Mouse (Mus musculus) liver, embryonic 13.5 days (tissue): Measurements from ENCODE around the gene Tm4sf19. TPM values are rescaled to one million over a fixed set of nuclear protein-coding genes. Genes with fewer than 3 reads are reported as not detected.
A peak's percentile ranks its signal among the peaks of the same experiment; 100 is the strongest.

Experiments used
- ATAC-seq: fragments of 200-750 bp; cut with Nextera tagmentation; 2 replicates; pipeline ENCODE4 v1.8.0; 2017; ENCODE audit warnings: low read depth, mild to moderate bottlenecking, moderate number of reproducible peaks, moderate library complexity
- DNase-seq: peaks from one replicate; pipeline ENCODE4 v3.0.0; 2022
- H3K27ac ChIP-seq: fragments of 300-500 bp; sonication (generic); 2 replicates; pipeline ENCODE4 v1.5.1; 2015; ENCODE audit warnings: moderate library complexity, mild to moderate bottlenecking, inconsistent platforms
- H3K27me3 ChIP-seq: fragments of 300-500 bp; sonication (generic); 2 replicates; pipeline ENCODE4 v1.6.1; 2015; ENCODE audit warnings: mild to moderate bottlenecking, inconsistent platforms
- H3K36me3 ChIP-seq: fragments of 300-500 bp; sonication (generic); 2 replicates; pipeline ENCODE4 v1.6.1; 2015; ENCODE audit warnings: mild to moderate bottlenecking, inconsistent platforms
- H3K4me1 ChIP-seq: fragments of 300-500 bp; sonication (generic); replicated peaks from 2 replicates; pipeline ENCODE4 v1.6.1; 2015; ENCODE audit warnings: inconsistent platforms
- H3K4me2 ChIP-seq: fragments of 300-500 bp; sonication (generic); 2 replicates; pipeline ENCODE4 v1.6.1; 2015; ENCODE audit warnings: inconsistent platforms, mild to moderate bottlenecking, moderate library complexity
- H3K4me3 ChIP-seq: fragments of 300-500 bp; sonication (generic); replicated peaks from 2 replicates; pipeline ENCODE4 v1.5.1; 2015; ENCODE audit warnings: mild to moderate bottlenecking, inconsistent platforms
- H3K9ac ChIP-seq: fragments of 300-500 bp; sonication (generic); 2 replicates; pipeline ENCODE4 v1.6.1; 2015; ENCODE audit warnings: mild to moderate bottlenecking, inconsistent platforms
- H3K9me3 ChIP-seq: fragments of 300-500 bp; sonication (generic); replicated peaks from 2 replicates; pipeline ENCODE4 v1.6.1; 2016; ENCODE audit warnings: inconsistent platforms
- WGBS: fragments of 180-500 bp; shearing (Covaris S2); methylation state at CpG from one replicate; pipeline ENCODE4 v1.1.7; 2015; ENCODE audit not compliant: insufficient replicate concordance; 5-methylcytosine and 5-hydroxymethylcytosine counted together
- polyA plus RNA-seq: library from polyadenylated mRNA; unstranded; fragments of >200 nt; fragmentation: Nextera tagmentation; extraction: Ambion mirVana; gene quantifications from 2 replicates; pipeline ENCODE4 v1.2.1, GENCODE M21; 2015

Gene Tm4sf19
- polyA plus RNA-seq, 1 experiment from 2014 or later = not detected

DNA sequence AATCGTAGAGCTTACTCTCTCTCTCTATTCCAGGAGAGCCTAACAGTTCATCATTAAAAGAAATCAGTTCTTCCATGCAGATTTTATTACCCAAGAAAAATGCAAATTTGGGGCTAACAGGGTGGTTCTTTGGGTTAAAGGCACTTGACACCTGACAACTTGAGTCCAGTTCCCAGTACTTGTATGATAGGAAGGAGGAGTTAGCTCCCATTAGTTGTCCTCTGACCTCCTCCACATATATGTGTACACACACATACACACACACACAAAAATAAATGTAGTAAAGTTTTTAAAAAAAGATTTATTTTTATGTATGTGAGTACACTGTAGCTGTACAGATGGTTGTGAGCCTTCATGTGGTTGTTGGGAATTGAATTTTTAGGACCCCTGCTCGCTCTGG, 49.8 kb downstream of the Tm4sf19 start:
- Histone ChIP-seq H3K9ac (peak overlapping the region; percentile 71), H3K27me3 (no peaks in the 10 kb centered on the region), H3K4me1 (peaks cover 83% of the 10 kb centered on the region), H3K36me3 (peaks cover 32% of the 10 kb centered on the region), H3K27ac (peak overlapping the region; percentile 95), H3K9me3 (no peaks in the 10 kb centered on the region), H3K4me2 (peak overlapping the region; percentile 71), H3K4me3 (peak overlapping the region; percentile 37)
- no peak for DNase-seq
- ATAC-seq = peak; percentile 49
- 75% methylated on average over 2 of the region's 2 CpGs for WGBS

DNA sequence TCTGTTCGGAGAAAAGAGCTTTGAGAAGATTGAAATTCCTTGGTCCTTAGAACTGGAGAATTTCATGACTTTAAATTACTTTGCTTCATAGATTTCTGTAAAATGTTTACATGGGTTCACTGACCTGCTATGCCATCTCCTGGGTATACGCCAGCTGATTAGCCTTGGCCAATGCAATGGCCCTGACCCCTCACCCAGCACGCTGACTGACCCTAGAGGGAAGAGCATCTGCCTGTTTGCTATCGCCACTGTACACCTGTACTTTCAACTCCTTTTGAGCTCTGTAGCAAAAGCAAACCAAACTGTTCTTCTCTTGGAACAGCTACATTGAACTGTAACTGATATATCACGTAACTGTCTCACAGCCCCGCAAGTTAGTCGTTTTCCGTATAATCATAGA, 52.8 kb downstream of the Tm4sf19 start:
- 82% methylated on average over 8 of the region's 8 CpGs for WGBS
- Histone ChIP-seq H3K27ac (peak overlapping the region; percentile 56), H3K4me3 (no peak overlapping the region), H3K27me3 (no peaks in the 10 kb centered on the region), H3K9me3 (no peaks in the 10 kb centered on the region), H3K36me3 (peaks cover 49% of the 10 kb centered on the region), H3K4me1 (peaks cover 79% of the 10 kb centered on the region), H3K4me2 (no peak overlapping the region), H3K9ac (no peak overlapping the region)
- no peak for DNase-seq
- ATAC-seq = no peak

DNA sequence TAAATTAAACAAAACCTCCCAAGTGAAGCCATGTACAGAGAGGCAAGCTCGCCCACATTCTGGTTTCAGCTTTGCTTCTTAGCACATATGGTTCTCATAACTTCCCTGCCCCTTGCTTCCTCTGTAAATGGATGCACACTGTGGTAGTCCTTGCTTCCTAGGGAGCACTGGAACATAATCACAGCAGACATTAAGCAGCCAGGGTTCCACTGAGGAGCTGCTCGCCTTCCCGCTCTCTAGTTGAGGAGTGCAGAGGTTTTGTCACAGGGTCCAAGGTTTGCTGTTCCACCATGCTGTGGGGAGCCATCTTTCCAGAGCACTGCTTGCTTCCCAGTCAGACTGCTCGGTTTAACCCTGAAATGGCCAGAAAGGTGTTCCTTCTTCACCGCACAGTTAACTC, 54.3 kb downstream of the Tm4sf19 start:
- Histone ChIP-seq H3K9me3 (no peaks in the 10 kb centered on the region), H3K4me2 (no peak overlapping the region), H3K27me3 (no peaks in the 10 kb centered on the region), H3K36me3 (peaks cover 62% of the 10 kb centered on the region), H3K9ac (no peak overlapping the region), H3K4me3 (no peak overlapping the region), H3K27ac (no peak overlapping the region), H3K4me1 (peaks cover 66% of the 10 kb centered on the region)
- no peak for DNase-seq
- ATAC-seq = no peak
- 92% methylated on average over 5 of the region's 5 CpGs for whole genome bisulfite sequencing

DNA sequence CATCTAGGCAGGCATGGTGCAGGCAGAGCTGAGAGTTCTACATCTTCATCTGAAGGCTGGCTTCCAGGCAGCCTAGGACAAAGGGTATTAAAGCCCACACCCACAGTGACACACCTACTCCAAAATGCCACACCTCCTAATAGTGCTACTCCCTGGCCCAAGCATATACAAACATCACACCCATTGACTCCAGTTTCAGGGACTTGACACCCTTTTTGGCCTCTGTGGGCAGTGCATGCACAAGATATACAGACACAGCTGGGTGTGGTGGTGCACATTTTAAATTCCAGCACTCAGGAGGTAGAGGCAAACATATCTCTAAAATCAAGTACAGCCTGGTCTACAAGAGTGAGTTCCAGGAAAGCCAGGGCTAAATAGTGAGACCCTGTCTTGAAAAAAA, 55.8 kb downstream of the Tm4sf19 start:
- H3K36me3 ChIP-seq = peaks cover 64% of the 10 kb centered on the region
- H3K27me3 ChIP-seq = no peaks in the 10 kb centered on the region
- ATAC-seq = peak; percentile 79
- H3K4me1 ChIP-seq = peaks cover 52% of the 10 kb centered on the region
- no peaks in the 10 kb centered on the region for H3K9me3 ChIP-seq
- H3K27ac ChIP-seq = peak overlapping the region; percentile 36; the same call in 1 of the 2 replicates
- no peak overlapping the region for H3K4me3 ChIP-seq
- peak; percentile 25 for DNase-seq
- no peak overlapping the region for H3K9ac ChIP-seq
- no peak overlapping the region for H3K4me2 ChIP-seq

DNA sequence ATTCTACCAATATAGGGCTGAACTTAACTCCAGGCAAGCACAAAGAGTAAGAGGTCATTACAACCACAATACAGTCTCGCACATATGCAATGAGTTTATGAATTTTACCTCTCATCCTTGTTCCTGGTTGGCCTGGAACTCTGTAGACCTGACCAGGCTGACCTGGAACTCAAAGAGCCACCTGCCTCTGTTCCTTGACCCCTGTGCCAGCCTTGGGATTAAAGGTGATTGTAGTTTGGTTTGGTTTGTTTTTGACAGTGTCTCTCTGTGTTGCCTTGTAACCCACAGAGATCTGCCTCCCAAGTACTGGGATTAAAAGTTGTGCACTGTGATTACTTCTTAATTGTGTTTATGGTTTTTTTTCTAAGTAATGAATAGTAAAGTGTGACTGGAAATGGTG, 56.5 kb downstream of the Tm4sf19 start:
- 63% methylated on average over 1 of the region's 1 CpGs for WGBS
- H3K9ac ChIP-seq = no peak overlapping the region
- no peak overlapping the region for H3K4me2 ChIP-seq
- no peaks in the 10 kb centered on the region for H3K27me3 ChIP-seq
- peaks cover 64% of the 10 kb centered on the region for H3K36me3 ChIP-seq
- H3K9me3 ChIP-seq = no peaks in the 10 kb centered on the region
- ATAC-seq (no peak), DNase-seq (no peak)
- H3K4me1 ChIP-seq = peaks cover 45% of the 10 kb centered on the region
- no peak overlapping the region for H3K4me3 ChIP-seq
- peak overlapping the region; percentile 51 for H3K27ac ChIP-seq

Other genes with a start within 250 kb of the Tm4sf19 start
- 22.6 and 23.9 TPM in 2 replicates for gene Nrros, start 234.9 kb upstream of the Tm4sf19 start, polyA plus RNA-seq
- 1.3 and 1.5 TPM in 2 replicates for gene Bex6, start 220.7 kb upstream of the Tm4sf19 start, polyA plus RNA-seq
- 5.5 and 5.6 TPM in 2 replicates for gene Fbxo45, start 153.3 kb upstream of the Tm4sf19 start, polyA plus RNA-seq
- 13.0 and 14.3 TPM in 2 replicates for gene Wdr53, start 153.3 kb upstream of the Tm4sf19 start, polyA plus RNA-seq
- not detected in 2 replicates for gene Smco1, start 129.0 kb upstream of the Tm4sf19 start, polyA plus RNA-seq
- gene Rnf168, start 123.0 kb upstream of the Tm4sf19 start, polyA plus RNA-seq = 17.9 and 19.9 TPM in 2 replicates
- gene Ubxn7, start 68.2 kb upstream of the Tm4sf19 start, polyA plus RNA-seq = 9.6 and 10.5 TPM in 2 replicates
- 7.2 and 7.3 TPM in 2 replicates for gene Tctex1d2, start 19.2 kb downstream of the Tm4sf19 start, polyA plus RNA-seq
- 38.6 and 42.0 TPM in 2 replicates for gene Pcyt1a, start 30.4 kb downstream of the Tm4sf19 start, polyA plus RNA-seq
- gene Slc51a, start 87.4 kb downstream of the Tm4sf19 start, polyA plus RNA-seq = 0.65 and 0.71 TPM in 2 replicates
- not detected in 2 replicates for gene Zdhhc19, start 95.8 kb downstream of the Tm4sf19 start, polyA plus RNA-seq
- 262 and 322 TPM in 2 replicates for gene Tfrc, start 208.4 kb downstream of the Tm4sf19 start, polyA plus RNA-seq
- gene Tnk2, start 243.4 kb downstream of the Tm4sf19 start, polyA plus RNA-seq = 4.2 and 4.9 TPM in 2 replicates